Mouse (Mus musculus) liver, embryonic 14.5 days (tissue): ENCODE results near the gene Lsm11.

Experiments
- CTCF ChIP-seq: IDR thresholded peaks from 2 replicates; pipeline ENCODE4 v1.5.1; 2016; ENCODE audit warnings: antibody characterized with exemption, low read depth, control low read depth
- EP300 ChIP-seq: IDR thresholded peaks from 2 replicates; pipeline ENCODE4 v1.6.1; 2016; ENCODE audit warnings: antibody characterized with exemption, low read depth

- TF ChIP-seq CTCF: no peak
- TF ChIP-seq EP300: no peak
Observed at GRCm38 (mm10) chr11:45929541-45929940, 15.2 kb downstream of the Lsm11 start.
